Mouse (Mus musculus): ENCODE data around the gene Ubc. TPM values are rescaled to one million over a fixed set of nuclear protein-coding genes. Genes with fewer than 3 reads are reported as not detected.

Gene Ubc
- polyA plus RNA-seq, 2 experiments, result 660 to 949 TPM

DNA sequence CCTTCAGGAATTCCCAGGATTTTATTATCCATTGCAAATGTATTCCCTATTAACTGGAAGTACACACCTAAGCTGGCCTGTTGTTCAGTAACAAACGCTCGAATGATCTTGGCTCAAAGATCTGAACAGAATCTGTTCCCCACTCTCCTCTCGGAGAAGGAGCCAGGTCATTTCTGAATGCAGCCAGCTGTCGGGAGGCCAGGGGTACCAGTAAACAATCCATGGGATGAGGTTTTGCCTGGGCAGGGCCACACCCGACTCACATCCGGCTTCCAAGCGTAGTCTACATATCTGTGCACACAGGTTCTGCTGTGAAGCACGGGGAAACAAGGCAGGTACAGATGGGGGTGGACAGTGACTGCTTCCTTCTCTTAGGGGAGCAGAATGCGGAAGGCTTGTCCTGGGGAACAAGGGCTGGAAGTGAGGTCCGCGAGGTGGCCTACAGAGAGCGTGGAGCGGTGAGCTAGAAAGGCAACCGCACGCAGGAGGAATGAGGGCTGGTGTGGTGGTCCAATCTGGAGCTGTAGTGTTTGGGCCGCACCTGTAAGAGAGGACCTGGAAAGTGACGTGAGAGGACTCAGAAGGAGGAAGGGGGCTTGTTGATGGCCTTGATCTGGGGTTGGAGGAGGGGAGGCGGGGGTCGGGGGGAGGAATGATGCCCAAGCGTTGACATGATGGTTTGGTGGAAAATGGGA lies 16.5 kb upstream of the Ubc start:
- ATAC-seq (ENCODE audit: low FRiP score, low read depth), result no peak
- Histone ChIP-seq H3K4me3 (replicated peaks; ENCODE audit: low read length) (peak overlapping the region; percentile 58), H3K4me1 (ENCODE audit: control insufficient read depth, insufficient read depth, low read length) (peaks cover 12% of the 10 kb centered on the region), H3K36me3 (ENCODE audit: control insufficient read depth, insufficient read depth, low read length) (no peaks in the 10 kb centered on the region), H3K9ac (ENCODE audit: low read depth, low read length, severe bottlenecking) (peak overlapping the region; percentile 55), H3K9me3 (ENCODE audit: control insufficient read depth, low read length) (no peaks in the 10 kb centered on the region), H3K4me2 (replicated peaks; ENCODE audit: low read depth, low read length, severe bottlenecking) (peak overlapping the region; percentile 63), H3K27ac (replicated peaks; ENCODE audit: low read depth, low read length) (peak overlapping the region; percentile 82), H3K27me3 (ENCODE audit: control insufficient read depth, insufficient read depth, low read length) (no peaks in the 10 kb centered on the region)
- TF ChIP-seq POLR2A (IDR thresholded peaks at IDR 0.05; ENCODE audit: borderline replicate concordance, extremely low read depth, insufficient read depth, insufficient read length), result no peak
- DNase-seq (ENCODE audit: low spot score), result peak; percentile 59
- WGBS, result 3% methylated on average over 20 of the region's 20 CpGs

DNA sequence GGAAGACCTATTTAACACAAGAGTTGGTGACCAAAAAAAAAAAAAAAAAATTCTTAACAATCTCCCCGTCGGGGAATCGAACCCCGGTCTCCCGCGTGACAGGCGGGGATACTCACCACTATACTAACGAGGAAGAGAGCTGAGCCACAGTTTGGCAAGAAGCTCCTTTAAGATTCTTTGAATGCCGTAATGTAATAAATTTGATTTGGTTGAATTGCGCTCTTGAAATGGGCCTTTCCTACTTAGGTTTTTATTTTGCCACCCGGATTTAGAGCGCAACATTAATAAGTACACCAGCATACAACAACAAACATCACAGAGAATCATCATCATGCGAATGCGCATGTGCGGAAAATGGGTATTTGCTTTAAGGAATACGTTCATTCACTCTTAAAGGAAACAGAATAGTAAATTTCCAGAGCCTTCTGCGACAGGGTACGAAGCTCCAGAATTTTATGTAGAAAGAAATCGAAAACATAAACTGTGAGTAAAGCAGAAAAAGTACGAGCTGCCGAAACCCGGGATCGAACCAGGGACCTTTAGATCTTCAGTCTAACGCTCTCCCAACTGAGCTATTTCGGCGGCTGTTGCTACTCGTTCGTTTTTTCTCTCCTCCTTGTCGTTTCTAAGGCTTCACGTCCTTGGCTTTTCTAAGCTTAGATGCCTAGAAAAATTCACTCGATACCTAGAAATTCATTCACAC lies 15.7 kb upstream of the Ubc start:
- no peaks in the 10 kb centered on the region for H3K9me3 ChIP-seq (ENCODE audit: control insufficient read depth, low read length)
- DNase-seq (ENCODE audit: low spot score) (peak; percentile 90), ATAC-seq (ENCODE audit: low FRiP score, low read depth) (peak; percentile 72)
- no peak for TF ChIP-seq POLR2A (IDR thresholded peaks at IDR 0.05; ENCODE audit: borderline replicate concordance, extremely low read depth, insufficient read depth, insufficient read length)
- H3K27me3 ChIP-seq (ENCODE audit: control insufficient read depth, insufficient read depth, low read length), result no peaks in the 10 kb centered on the region
- H3K36me3 ChIP-seq (ENCODE audit: control insufficient read depth, insufficient read depth, low read length), result no peaks in the 10 kb centered on the region
- H3K27ac ChIP-seq (replicated peaks; ENCODE audit: low read depth, low read length), result peak overlapping the region; percentile 86
- peak overlapping the region; percentile 82 for H3K4me2 ChIP-seq (replicated peaks; ENCODE audit: low read depth, low read length, severe bottlenecking)
- peak overlapping the region; percentile 58 for H3K4me3 ChIP-seq (replicated peaks; ENCODE audit: low read length)
- WGBS, result under 1% methylated on average over 31 of the region's 31 CpGs
- H3K4me1 ChIP-seq (ENCODE audit: control insufficient read depth, insufficient read depth, low read length), result peaks cover 12% of the 10 kb centered on the region
- peak overlapping the region; percentile 61 for H3K9ac ChIP-seq (ENCODE audit: low read depth, low read length, severe bottlenecking)

DNA sequence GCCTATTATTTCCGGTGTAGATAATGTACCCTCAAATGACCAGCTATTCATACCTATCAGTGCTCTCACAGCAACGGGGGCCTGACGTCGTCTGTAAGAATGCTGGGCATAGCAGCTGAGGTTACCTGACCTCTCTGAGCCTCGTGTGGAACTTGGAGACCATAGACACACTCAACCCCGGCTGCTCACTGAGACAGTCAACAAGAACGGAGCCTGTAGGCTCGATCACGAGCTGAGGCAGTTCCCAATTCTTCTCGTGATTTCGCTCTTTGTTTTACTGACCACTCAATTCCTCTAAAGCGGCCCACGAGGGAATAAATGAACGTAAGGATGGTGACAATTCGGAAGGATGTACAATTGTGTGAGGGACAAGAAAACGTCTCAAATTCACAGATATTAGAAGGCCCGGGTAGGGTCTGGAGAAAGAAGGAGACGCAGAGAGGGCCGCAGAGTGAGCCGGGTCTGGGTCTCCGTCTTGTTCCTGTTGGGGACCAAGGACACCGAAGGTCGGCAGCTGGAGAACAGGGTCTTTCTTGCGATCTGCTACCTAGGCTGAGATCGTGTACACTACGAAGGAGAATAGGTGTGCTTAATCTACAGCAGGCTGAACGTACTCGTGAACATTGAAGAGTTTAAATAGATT lies 15.0 kb upstream of the Ubc start:
- no peak for TF ChIP-seq POLR2A (IDR thresholded peaks at IDR 0.05; ENCODE audit: borderline replicate concordance, extremely low read depth, insufficient read depth, insufficient read length)
- Histone ChIP-seq H3K4me1 (ENCODE audit: control insufficient read depth, insufficient read depth, low read length) (peaks cover 12% of the 10 kb centered on the region), H3K9me3 (ENCODE audit: control insufficient read depth, low read length) (no peaks in the 10 kb centered on the region), H3K36me3 (ENCODE audit: control insufficient read depth, insufficient read depth, low read length) (no peaks in the 10 kb centered on the region), H3K9ac (ENCODE audit: low read depth, low read length, severe bottlenecking) (peak overlapping the region; percentile 61), H3K27me3 (ENCODE audit: control insufficient read depth, insufficient read depth, low read length) (no peaks in the 10 kb centered on the region), H3K4me3 (replicated peaks; ENCODE audit: low read length) (peak overlapping the region; percentile 58), H3K27ac (replicated peaks; ENCODE audit: low read depth, low read length) (peak overlapping the region; percentile 86), H3K4me2 (replicated peaks; ENCODE audit: low read depth, low read length, severe bottlenecking) (peak overlapping the region; percentile 82)
- WGBS, result under 1% methylated on average over 28 of the region's 28 CpGs
- ATAC-seq (ENCODE audit: low FRiP score, low read depth) (peak; percentile 17; the same call in 1 of the 2 replicates), DNase-seq (ENCODE audit: low spot score) (peak; percentile 76)

DNA sequence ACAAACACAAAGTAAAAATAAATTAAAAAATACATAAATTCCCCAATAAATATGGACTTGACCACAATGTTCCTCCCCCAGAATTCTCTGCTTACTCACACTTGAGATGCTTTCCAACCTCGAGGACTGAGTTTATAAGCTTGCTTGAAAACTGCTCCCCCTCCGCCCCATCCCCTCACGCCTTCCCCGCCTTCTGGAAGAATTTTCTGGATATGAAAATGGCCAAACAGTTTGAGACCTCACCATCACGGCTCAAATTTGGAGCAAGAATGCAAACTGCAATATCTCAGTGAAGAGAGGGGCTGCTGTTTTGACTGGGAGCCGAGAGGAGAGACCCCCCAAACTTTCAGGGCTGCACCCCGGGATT lies 14.5 kb upstream of the Ubc start:
- H3K27me3 ChIP-seq (ENCODE audit: control insufficient read depth, insufficient read depth, low read length), result no peaks in the 10 kb centered on the region
- no peak for ATAC-seq (ENCODE audit: low FRiP score, low read depth)
- no peaks in the 10 kb centered on the region for H3K9me3 ChIP-seq (ENCODE audit: control insufficient read depth, low read length)
- H3K4me3 ChIP-seq (replicated peaks; ENCODE audit: low read length), result peak overlapping the region; percentile 58
- no peak for TF ChIP-seq POLR2A (IDR thresholded peaks at IDR 0.05; ENCODE audit: borderline replicate concordance, extremely low read depth, insufficient read depth, insufficient read length)
- H3K36me3 ChIP-seq (ENCODE audit: control insufficient read depth, insufficient read depth, low read length), result no peaks in the 10 kb centered on the region
- H3K9ac ChIP-seq (ENCODE audit: low read depth, low read length, severe bottlenecking), result peak overlapping the region; percentile 61
- DNase-seq (ENCODE audit: low spot score), result peak; percentile 45
- peaks cover 12% of the 10 kb centered on the region for H3K4me1 ChIP-seq (ENCODE audit: control insufficient read depth, insufficient read depth, low read length)
- H3K27ac ChIP-seq (replicated peaks; ENCODE audit: low read depth, low read length), result peak overlapping the region; percentile 86
- peak overlapping the region; percentile 82 for H3K4me2 ChIP-seq (replicated peaks; ENCODE audit: low read depth, low read length, severe bottlenecking)
- 1% methylated on average over 7 of the region's 7 CpGs for WGBS
